In the genomic region with DNA sequence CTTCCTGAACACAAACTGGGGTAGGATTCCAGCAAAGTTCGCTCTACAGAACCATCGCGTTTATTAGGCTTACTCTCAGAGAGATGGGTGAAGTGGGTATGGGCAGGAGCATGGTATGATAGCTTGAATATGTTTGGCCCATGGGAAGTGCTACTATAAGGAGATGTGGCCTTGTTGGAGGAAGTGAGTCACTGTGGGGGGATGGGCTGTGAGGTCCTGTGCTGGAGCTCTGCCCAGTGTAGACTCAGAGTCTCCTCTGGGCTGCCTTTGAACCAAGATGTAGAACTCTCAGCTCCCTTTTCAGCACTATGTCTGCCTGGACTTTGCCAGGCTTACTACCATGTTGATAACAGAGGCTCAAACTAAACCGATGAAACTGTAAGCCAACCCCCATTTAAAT, we compare ENCODE assay signal across 20 mouse cellular contexts.
DNase-seq lines count a peak whose midpoint lies in the region; ATAC-seq and TF ChIP-seq lines count a peak whose summit lies in the region.
"Had no signal": no experiment of that assay in that cellular context is flagged by ENCODE, and none has a peak within 500 bp of the region (broad histone marks: within the 10 kb centered on the region; RNA-seq: fewer than 3 reads in every experiment).

No protein-coding gene starts in this region.

- no peak for TF ChIP-seq CTCF in MEL (IDR thresholded peaks at IDR 0.05 in 2 of 3, conservative IDR thresholded peaks at IDR 0.05 in 1 of 3; ENCODE audit: control insufficient read depth in 1 of 3, insufficient read depth in 1 of 3, low read depth in 2 of 3, low read length in 3 of 3, poor library complexity in 1 of 3, severe bottlenecking in 1 of 3)

- no peak for TF ChIP-seq POLR2A in MEL (IDR thresholded peaks at IDR 0.05; ENCODE audit: control insufficient read depth in 1 of 2, insufficient read depth in 1 of 2, low read depth in 1 of 2, low read length in 2 of 2, poor library complexity in 1 of 2)

- TF ChIP-seq EP300 in MEL (IDR thresholded peaks at IDR 0.05; ENCODE audit: low read depth in 1 of 2, low read length in 2 of 2), result no peak

- H3K79me2 ChIP-seq in MEL (ENCODE audit: control insufficient read depth, insufficient read depth, low read length, poor library complexity), result no peaks in the 10 kb centered on the region

- no peaks in the 10 kb centered on the region for H3K9me3 ChIP-seq in heart, embryonic 16.5 days (replicated peaks; ENCODE audit: control insufficient read depth, low read length)
- H3K9me3 ChIP-seq in MEL (replicated peaks; ENCODE audit: insufficient read depth, low read length), result no peaks in the 10 kb centered on the region
- H3K9me3 ChIP-seq: embryonic facial prominence, embryonic 10.5 days; forebrain, embryonic 15.5 days; heart, embryonic 15.5 days; limb, embryonic 15.5 days; lung, embryonic 15.5 days; neural tube, embryonic 12.5 days had no signal

- DNase-seq in heart, postnatal 25 days (ENCODE audit: low spot score), result no peak
- DNase-seq in 3134 (ENCODE audit: extremely low read depth, insufficient read length, low spot score) (peak; percentile 66), MEL (ENCODE audit: low read depth, low spot score) (peak; percentile 6)
- peak; percentile 62 to 69 for DNase-seq in adrenal gland, postnatal 36 days
- DNase-seq in right cerebral cortex, postnatal 36 days (ENCODE audit: low spot score in 2 of 2), result no peak
- DNase-seq in layer of hippocampus, postnatal 14 days (ENCODE audit: low spot score in 2 of 2), result no peak
- no peak for DNase-seq in gastrocnemius, adult 8-10 months (ENCODE audit: low spot score in 2 of 2)
- DNase-seq: cerebellum, postnatal 25 days; thymus, adult 2 months had no signal

- no peak overlapping the region for H3K27ac ChIP-seq in heart, embryonic 16.5 days (ENCODE audit: low read length)
- no peak overlapping the region for H3K27ac ChIP-seq in MEL (ENCODE audit: control insufficient read depth, low read depth, low read length)
- H3K27ac ChIP-seq: embryonic facial prominence, embryonic 10.5 days; forebrain, embryonic 15.5 days; heart, embryonic 15.5 days; limb, embryonic 15.5 days; lung, embryonic 15.5 days; neural tube, embryonic 12.5 days had no signal

- H3K4me1 ChIP-seq in heart, embryonic 16.5 days (ENCODE audit: control insufficient read depth, insufficient read depth, low read length), result no peaks in the 10 kb centered on the region
- H3K4me1 ChIP-seq in MEL (ENCODE audit: control insufficient read depth in 1 of 2, insufficient read depth in 2 of 2, low read length in 2 of 2), result no peaks in the 10 kb centered on the region
- H3K4me1 ChIP-seq: embryonic facial prominence, embryonic 10.5 days; forebrain, embryonic 15.5 days; heart, embryonic 15.5 days; limb, embryonic 15.5 days; lung, embryonic 15.5 days had no signal

- TF ChIP-seq RAD21 in MEL (IDR thresholded peaks at IDR 0.05; ENCODE audit: low read depth, low read length), result no peak

- intact Hi-C loops in heart, postnatal 25 days (cut with DNase I), result no loop called here

- no peak overlapping the region for H3K4me3 ChIP-seq in heart, embryonic 16.5 days (ENCODE audit: low read length)
- H3K4me3 ChIP-seq in MEL (ENCODE audit: control insufficient read depth in 1 of 2, insufficient read depth in 1 of 2, low read depth in 2 of 2, low read length in 2 of 2), result no peak overlapping the region
- H3K4me3 ChIP-seq: embryonic facial prominence, embryonic 10.5 days; erythroblast, embryonic 14.5 days; forebrain, embryonic 15.5 days; heart, embryonic 15.5 days; limb, embryonic 15.5 days; lung, embryonic 15.5 days; megakaryocyte, embryonic 14.5 days; neural tube, embryonic 12.5 days had no signal

- 83% methylated on average over 4 of the region's 4 CpGs for WGBS in heart, embryonic 16.5 days

- H3K27me3 ChIP-seq in heart, embryonic 16.5 days (ENCODE audit: control insufficient read depth, insufficient read depth, low read length), result no peaks in the 10 kb centered on the region
- H3K27me3 ChIP-seq in MEL (ENCODE audit: control insufficient read depth in 1 of 2, insufficient read depth in 2 of 2, low read length in 2 of 2), result no peaks in the 10 kb centered on the region
- H3K27me3 ChIP-seq: forebrain, embryonic 15.5 days; heart, embryonic 15.5 days; limb, embryonic 15.5 days; lung, embryonic 15.5 days; megakaryocyte, embryonic 14.5 days; neural tube, embryonic 12.5 days had no signal

- peak; percentile 67 for ATAC-seq in heart, embryonic 16.5 days (replicated peaks; ENCODE audit: extremely low read depth, insufficient read depth, low FRiP score)
- ATAC-seq: forebrain, embryonic 15.5 days; inflammation-experienced regulatory T-cells, adult 6 months; midbrain, embryonic 16.5 days had no signal

- H3K9ac ChIP-seq in heart, embryonic 16.5 days (ENCODE audit: low read length), result no peak overlapping the region
- no peak overlapping the region for H3K9ac ChIP-seq in MEL (ENCODE audit: control insufficient read depth, low read depth, low read length, poor library complexity, severe bottlenecking)
- H3K9ac ChIP-seq: forebrain, embryonic 15.5 days; heart, embryonic 15.5 days; limb, embryonic 15.5 days; lung, embryonic 15.5 days; neural tube, embryonic 12.5 days had no signal

- H3K36me3 ChIP-seq in heart, embryonic 16.5 days (ENCODE audit: control insufficient read depth, insufficient read depth), result no peaks in the 10 kb centered on the region
- no peaks in the 10 kb centered on the region for H3K36me3 ChIP-seq in MEL (ENCODE audit: control insufficient read depth in 1 of 2, insufficient read depth in 2 of 2, low read length in 2 of 2)
- H3K36me3 ChIP-seq: embryonic facial prominence, embryonic 10.5 days; forebrain, embryonic 15.5 days; heart, embryonic 15.5 days; limb, embryonic 15.5 days; lung, embryonic 15.5 days; neural tube, embryonic 12.5 days had no signal

- no peak overlapping the region for H3K4me2 ChIP-seq in heart, embryonic 16.5 days (ENCODE audit: low read depth, low read length)
- H3K4me2 ChIP-seq: forebrain, embryonic 15.5 days; heart, embryonic 15.5 days; limb, embryonic 15.5 days; lung, embryonic 15.5 days; neural tube, embryonic 12.5 days had no signal

TF ChIP-seq in MEL, 35 proteins besides CTCF, POLR2A, EP300 and RAD21:
- TF ChIP-seq ZKSCAN1 (IDR thresholded peaks at IDR 0.05; ENCODE audit: low read depth, low read length), result no peak
- no peak for TF ChIP-seq TBP (IDR thresholded peaks at IDR 0.05; ENCODE audit: low read depth, low read length)
- no peak for TF ChIP-seq MYC (IDR thresholded peaks at IDR 0.05; ENCODE audit: low read depth, low read length)
- TF ChIP-seq GATA1 (IDR thresholded peaks at IDR 0.05; ENCODE audit: low read depth, low read length), result no peak
- no peak for TF ChIP-seq NELFE (IDR thresholded peaks at IDR 0.05; ENCODE audit: low read depth, low read length)
- no peak for TF ChIP-seq ZC3H11A (IDR thresholded peaks at IDR 0.05; ENCODE audit: low read depth, low read length)
- TF ChIP-seq TAL1 (IDR thresholded peaks at IDR 0.05; ENCODE audit: low read length), result no peak
- TF ChIP-seq ELF1 (IDR thresholded peaks at IDR 0.05; ENCODE audit: low read depth, low read length), result no peak
- TF ChIP-seq RCOR1 (IDR thresholded peaks at IDR 0.05; ENCODE audit: low read depth, low read length), result no peak

Comparison
In these comparisons a context has a peak if more than half of its experiments do, and no peak if none do; other contexts are left out.
1. DNase-seq: peak in 3134 (single experiment), MEL (single experiment) and adrenal gland, postnatal 36 days (2 of 2); none in heart, postnatal 25 days (single experiment), right cerebral cortex, postnatal 36 days (0 of 2), layer of hippocampus, postnatal 14 days (0 of 2) and gastrocnemius, adult 8-10 months (0 of 2).